Mouse (Mus musculus): Measurements from ENCODE around the gene Tax1bp3. TPM values are rescaled to one million over a fixed set of nuclear protein-coding genes. Genes with fewer than 3 reads are reported as not detected.

Tax1bp3 gene
- polyA plus RNA-seq (2012; rRNA removed), result 106 and 135 TPM in 2 replicates
- polyA plus RNA-seq (2014; fragmentation: Nextera tagmentation; extraction: Ambion mirVana), result 224 and 235 TPM in 2 replicates

DNA sequence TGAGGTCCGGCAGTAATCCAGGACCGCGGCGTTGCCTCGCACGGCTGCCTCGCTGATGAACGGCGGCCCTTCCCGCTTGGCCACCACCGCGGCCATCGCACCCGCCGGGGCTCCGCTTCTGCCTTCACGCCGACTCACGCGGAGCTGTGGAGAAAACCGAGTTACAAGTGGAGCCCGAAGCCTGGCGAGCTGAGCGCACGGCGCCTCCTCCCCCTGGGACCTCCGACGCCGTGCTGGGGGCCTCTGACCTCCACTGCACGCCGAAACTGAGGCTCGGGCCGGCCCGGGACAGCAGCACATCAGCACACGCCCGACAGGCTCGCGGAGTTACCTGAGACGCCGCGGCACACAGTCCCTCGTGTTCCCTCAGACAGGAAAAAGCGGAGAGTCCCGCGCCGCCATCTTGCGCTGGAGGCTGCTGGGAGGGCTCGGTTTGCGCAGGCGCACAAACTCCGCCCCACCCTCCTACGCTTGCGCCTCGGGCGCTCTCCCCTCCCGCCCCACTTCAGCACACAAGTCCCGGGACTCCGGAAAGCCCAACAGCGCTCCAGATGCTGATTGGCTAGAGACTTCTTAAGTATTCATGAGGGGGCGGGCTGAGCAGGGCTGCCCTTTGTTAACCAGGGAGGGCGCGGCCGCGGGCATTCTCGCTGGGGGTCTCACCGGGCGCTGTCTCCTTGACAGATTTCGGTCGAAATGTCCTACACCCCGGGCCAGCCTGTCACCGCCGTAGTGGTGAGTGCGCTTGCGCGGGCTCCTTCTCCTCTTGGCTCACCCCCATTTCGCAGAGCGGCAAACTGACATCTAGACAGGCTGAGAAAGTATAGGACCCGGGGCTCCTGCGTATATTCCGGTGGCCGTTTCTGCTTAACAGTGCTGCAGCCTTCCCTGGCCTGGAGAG, at the start of gene Tax1bp3, which contains the start of gene Emc6:
Gene Tax1bp3, plus strand, starts transcription at position 476 of the 901 bp plus-strand sequence.
Gene Emc6, minus strand, starts transcription at position 430 of the 901 bp plus-strand sequence.
- TF ChIP-seq POLR2A (IDR thresholded peaks at IDR 0.05; ENCODE audit: borderline replicate concordance, extremely low read depth, insufficient read depth, insufficient read length), result peak; percentile 59; the same call in 1 of the 2 replicates

GRCm38 (mm10) chr11:73131020-73131419, 45.9 kb upstream of the Tax1bp3 start:
- Histone ChIP-seq H3K4me3 (replicated peaks; ENCODE audit: low read length) (no peak overlapping the region), H3K27ac (replicated peaks; ENCODE audit: low read depth, low read length) (no peak overlapping the region), H3K4me1 (ENCODE audit: control insufficient read depth, insufficient read depth, low read length) (peaks cover 5% of the 10 kb centered on the region; the same call in 1 of the 2 replicates), H3K4me2 (replicated peaks; ENCODE audit: low read depth, low read length, severe bottlenecking) (no peak overlapping the region), H3K9ac (ENCODE audit: low read depth, low read length, severe bottlenecking) (no peak overlapping the region), H3K36me3 (ENCODE audit: control insufficient read depth, insufficient read depth, low read length) (peaks cover 14% of the 10 kb centered on the region), H3K27me3 (ENCODE audit: control insufficient read depth, insufficient read depth, low read length) (no peaks in the 10 kb centered on the region), H3K9me3 (ENCODE audit: control insufficient read depth, low read length) (no peaks in the 10 kb centered on the region)
- TF ChIP-seq POLR2A (IDR thresholded peaks at IDR 0.05; ENCODE audit: borderline replicate concordance, extremely low read depth, insufficient read depth, insufficient read length), result no peak
- WGBS, result 79% methylated on average over 7 of the region's 7 CpGs
- ATAC-seq (ENCODE audit: low FRiP score, low read depth), result no peak
- DNase-seq (ENCODE audit: low spot score), result no peak

More for the DNA sequence above, at the start of gene Tax1bp3, which contains the start of gene Emc6:
- Histone ChIP-seq H3K9me3 (ENCODE audit: control insufficient read depth, low read length) (no peaks in the 10 kb centered on the region), H3K27me3 (ENCODE audit: control insufficient read depth, insufficient read depth, low read length) (no peaks in the 10 kb centered on the region), H3K36me3 (ENCODE audit: control insufficient read depth, insufficient read depth, low read length) (peaks cover 31% of the 10 kb centered on the region), H3K9ac (ENCODE audit: low read depth, low read length, severe bottlenecking) (peak within 1 kb of the TSS; percentile 84), H3K4me3 (replicated peaks; ENCODE audit: low read length) (peak within 1 kb of the TSS; percentile 98), H3K4me1 (ENCODE audit: control insufficient read depth, insufficient read depth, low read length) (peaks cover 22% of the 10 kb centered on the region), H3K4me2 (replicated peaks; ENCODE audit: low read depth, low read length, severe bottlenecking) (peak within 1 kb of the TSS; percentile 74), H3K27ac (replicated peaks; ENCODE audit: low read depth, low read length) (peak within 1 kb of the TSS; percentile 92)
- ATAC-seq (ENCODE audit: low FRiP score, low read depth), result peak; percentile 97
- DNase-seq (ENCODE audit: low spot score), result peak; percentile 99
- WGBS, result 1% methylated on average over 34 of the region's 81 CpGs

DNA sequence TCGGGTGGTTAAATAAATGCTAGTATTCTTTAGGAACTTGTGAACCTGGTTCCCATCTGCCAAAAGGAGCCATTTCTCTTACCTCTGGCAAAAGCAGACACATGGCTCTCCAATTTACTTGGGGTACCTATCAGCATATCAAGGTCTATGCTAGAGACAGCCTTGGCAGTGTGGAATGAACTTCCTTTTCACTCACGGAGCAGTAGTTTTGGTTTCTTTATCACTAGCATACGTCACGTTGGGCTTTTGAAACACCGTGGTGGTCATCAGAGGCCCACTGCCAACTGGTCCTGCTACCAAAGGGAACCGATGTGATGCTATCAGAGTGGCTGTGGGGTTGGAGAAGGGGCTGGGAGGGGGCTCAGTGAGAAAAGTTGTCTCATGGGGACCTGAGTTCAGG, 43.9 kb upstream of the Tax1bp3 start:
- WGBS, result 94% methylated on average over 6 of the region's 6 CpGs
- Histone ChIP-seq H3K36me3 (ENCODE audit: control insufficient read depth, insufficient read depth, low read length) (peaks cover 14% of the 10 kb centered on the region), H3K4me2 (replicated peaks; ENCODE audit: low read depth, low read length, severe bottlenecking) (no peak overlapping the region), H3K4me3 (replicated peaks; ENCODE audit: low read length) (no peak overlapping the region), H3K4me1 (ENCODE audit: control insufficient read depth, insufficient read depth, low read length) (peaks cover 12% of the 10 kb centered on the region), H3K9ac (ENCODE audit: low read depth, low read length, severe bottlenecking) (no peak overlapping the region), H3K27me3 (ENCODE audit: control insufficient read depth, insufficient read depth, low read length) (no peaks in the 10 kb centered on the region), H3K9me3 (ENCODE audit: control insufficient read depth, low read length) (no peaks in the 10 kb centered on the region), H3K27ac (replicated peaks; ENCODE audit: low read depth, low read length) (no peak overlapping the region)
- no peak for TF ChIP-seq POLR2A (IDR thresholded peaks at IDR 0.05; ENCODE audit: borderline replicate concordance, extremely low read depth, insufficient read depth, insufficient read length)
- DNase-seq (ENCODE audit: low spot score) (no peak), ATAC-seq (ENCODE audit: low FRiP score, low read depth) (no peak)

DNA sequence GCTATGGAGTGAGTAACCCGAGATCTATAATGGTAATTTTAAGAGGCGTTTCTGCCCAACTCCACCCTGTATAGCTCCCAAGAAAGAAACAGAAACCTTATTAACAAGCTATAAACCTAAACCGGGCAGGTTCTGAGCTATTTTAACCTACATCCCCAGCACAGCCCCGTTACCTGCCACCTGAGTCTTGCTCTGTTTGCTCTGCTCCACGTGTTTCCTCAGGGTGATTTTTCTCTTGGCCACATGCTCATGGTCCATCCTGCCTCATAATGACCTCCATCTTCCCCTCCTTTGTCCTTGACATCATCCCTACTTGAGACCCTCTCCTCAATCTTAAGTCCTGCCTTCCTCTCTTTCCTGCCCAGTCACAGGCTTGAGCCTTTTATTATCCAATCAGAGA, 42.7 kb upstream of the Tax1bp3 start:
- DNase-seq (ENCODE audit: low spot score) (no peak), ATAC-seq (ENCODE audit: low FRiP score, low read depth) (no peak)
- Histone ChIP-seq H3K36me3 (ENCODE audit: control insufficient read depth, insufficient read depth, low read length) (peaks cover 14% of the 10 kb centered on the region), H3K9me3 (ENCODE audit: control insufficient read depth, low read length) (no peaks in the 10 kb centered on the region), H3K4me1 (ENCODE audit: control insufficient read depth, insufficient read depth, low read length) (peaks cover 15% of the 10 kb centered on the region), H3K4me3 (replicated peaks; ENCODE audit: low read length) (no peak overlapping the region), H3K9ac (ENCODE audit: low read depth, low read length, severe bottlenecking) (no peak overlapping the region), H3K27ac (replicated peaks; ENCODE audit: low read depth, low read length) (no peak overlapping the region), H3K27me3 (ENCODE audit: control insufficient read depth, insufficient read depth, low read length) (no peaks in the 10 kb centered on the region), H3K4me2 (replicated peaks; ENCODE audit: low read depth, low read length, severe bottlenecking) (peak overlapping the region; percentile 19; the same call in 1 of the 2 replicates)
- 48% methylated on average over 5 of the region's 5 CpGs for WGBS
- no peak for TF ChIP-seq POLR2A (IDR thresholded peaks at IDR 0.05; ENCODE audit: borderline replicate concordance, extremely low read depth, insufficient read depth, insufficient read length)

DNA sequence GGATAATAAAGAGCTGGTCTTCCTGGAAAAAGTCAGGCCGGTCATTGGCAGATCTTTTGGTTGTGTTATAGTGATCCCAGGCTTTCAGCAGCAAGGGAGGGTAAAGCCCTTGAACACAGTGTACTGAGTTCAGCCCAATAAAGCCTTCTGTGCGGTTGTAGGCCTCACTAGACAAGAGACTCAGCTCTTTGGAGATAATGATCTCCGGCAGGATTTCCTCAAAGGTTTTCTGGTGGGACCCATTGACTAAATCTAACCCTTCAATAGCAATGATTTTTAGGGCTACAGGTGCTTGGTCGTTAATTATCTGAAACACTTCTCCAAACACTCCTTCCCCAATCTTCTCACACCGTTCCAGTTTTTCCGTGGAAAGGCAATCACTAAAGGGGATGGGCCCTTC, 40.3 kb upstream of the Tax1bp3 start:
- peak overlapping the region; percentile 87 for H3K4me2 ChIP-seq (replicated peaks; ENCODE audit: low read depth, low read length, severe bottlenecking)
- TF ChIP-seq POLR2A (IDR thresholded peaks at IDR 0.05; ENCODE audit: borderline replicate concordance, extremely low read depth, insufficient read depth, insufficient read length), result no peak
- ATAC-seq (ENCODE audit: low FRiP score, low read depth), result no peak
- no peak overlapping the region for H3K9ac ChIP-seq (ENCODE audit: low read depth, low read length, severe bottlenecking)
- 77% methylated on average over 6 of the region's 6 CpGs for WGBS
- H3K9me3 ChIP-seq (ENCODE audit: control insufficient read depth, low read length), result no peaks in the 10 kb centered on the region
- no peaks in the 10 kb centered on the region for H3K27me3 ChIP-seq (ENCODE audit: control insufficient read depth, insufficient read depth, low read length)
- H3K27ac ChIP-seq (replicated peaks; ENCODE audit: low read depth, low read length), result no peak overlapping the region
- DNase-seq (ENCODE audit: low spot score), result no peak
- H3K4me1 ChIP-seq (ENCODE audit: control insufficient read depth, insufficient read depth, low read length), result peaks cover 15% of the 10 kb centered on the region
- peak overlapping the region; percentile 90 for H3K4me3 ChIP-seq (replicated peaks; ENCODE audit: low read length)
- H3K36me3 ChIP-seq (ENCODE audit: control insufficient read depth, insufficient read depth, low read length), result peaks cover 11% of the 10 kb centered on the region

Data from limb, embryonic 14.5 days (tissue).